Mouse (Mus musculus): ENCODE results near the gene Gm11077. TPM values are rescaled to one million over a fixed set of nuclear protein-coding genes. Genes with fewer than 3 reads are reported as not detected.

The Gm11077 gene
- polyA plus RNA-seq, 1 experiment = not detected

DNA sequence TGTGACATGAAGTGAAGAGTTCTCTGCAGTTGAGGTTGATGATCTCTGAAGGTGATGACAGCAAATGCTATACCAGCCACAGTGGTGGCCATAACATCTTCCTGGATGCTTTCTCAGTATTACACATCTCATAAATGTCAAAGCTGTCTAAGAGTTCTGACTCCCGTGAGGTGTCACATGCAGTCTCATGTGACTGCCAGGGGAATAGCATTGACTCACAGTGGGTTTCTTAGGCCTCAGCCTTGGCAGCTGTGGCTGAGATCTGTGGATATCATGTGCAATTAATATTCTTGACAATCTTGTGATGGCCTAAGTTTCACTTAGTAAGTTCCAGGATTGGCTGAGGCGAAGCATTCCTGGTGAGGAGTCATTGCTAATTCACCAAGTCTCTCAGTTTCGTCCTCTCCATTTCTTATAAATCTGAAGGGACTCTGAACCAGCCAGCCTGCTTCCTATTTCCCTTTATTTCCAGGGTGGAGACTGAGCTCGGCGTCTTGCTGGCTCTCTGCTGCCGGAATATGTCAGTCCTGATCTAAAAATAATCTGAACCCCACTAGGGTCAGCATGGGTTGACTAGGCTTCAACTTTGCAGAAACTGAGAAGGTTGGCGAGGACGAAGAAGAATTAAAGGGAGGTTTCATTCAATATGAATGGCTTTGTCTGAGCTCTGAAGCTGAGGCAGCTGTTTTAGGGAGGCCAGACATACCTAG lies 21.4 kb downstream of the Gm11077 start:
- no peak overlapping the region for H3K27ac ChIP-seq (ENCODE audit: insufficient read depth, low read length)

GRCm38 (mm10) chr6:140766365-140766764 lies 37.3 kb downstream of the Gm11077 start:
- 31% methylated on average over 9 of the region's 9 CpGs for WGBS
- no peak overlapping the region for H3K27ac ChIP-seq (ENCODE audit: insufficient read depth, low read length)
- H3K4me3 ChIP-seq (replicated peaks; ENCODE audit: insufficient read depth, low read depth, low read length) = no peak overlapping the region
- DNase-seq = peak; percentile 28 to 58
- peak; percentile 70; the same call in 1 of the 2 replicates for TF ChIP-seq CTCF (IDR thresholded peaks at IDR 0.05; ENCODE audit: borderline replicate concordance, insufficient read depth, low read depth, low read length)
- TF ChIP-seq POLR2A (IDR thresholded peaks at IDR 0.05; ENCODE audit: borderline replicate concordance, insufficient read depth, low read length) = no peak
- no peaks in the 10 kb centered on the region for H3K27me3 ChIP-seq (ENCODE audit: control insufficient read depth, insufficient read depth, low read length)
- no peaks in the 10 kb centered on the region for H3K4me1 ChIP-seq (ENCODE audit: control insufficient read depth, insufficient read depth, low read length)

More for the DNA sequence above, 21.4 kb downstream of the Gm11077 start:
- no peaks in the 10 kb centered on the region; the same call in 1 of the 2 replicates for H3K27me3 ChIP-seq (ENCODE audit: control insufficient read depth, insufficient read depth, low read length)
- TF ChIP-seq CTCF (IDR thresholded peaks at IDR 0.05; ENCODE audit: borderline replicate concordance, insufficient read depth, low read depth, low read length) = no peak
- TF ChIP-seq POLR2A (IDR thresholded peaks at IDR 0.05; ENCODE audit: borderline replicate concordance, insufficient read depth, low read length) = no peak
- H3K4me1 ChIP-seq (ENCODE audit: control insufficient read depth, insufficient read depth, low read length) = no peaks in the 10 kb centered on the region
- no peak overlapping the region for H3K4me3 ChIP-seq (replicated peaks; ENCODE audit: insufficient read depth, low read depth, low read length)
- no peak for DNase-seq
- 63% methylated on average over 8 of the region's 8 CpGs for WGBS

GRCm38 (mm10) chr6:140767237-140767636 lies 38.2 kb downstream of the Gm11077 start:
- Histone ChIP-seq H3K27ac (ENCODE audit: insufficient read depth, low read length) (no peak overlapping the region), H3K4me3 (replicated peaks; ENCODE audit: insufficient read depth, low read depth, low read length) (no peak overlapping the region), H3K4me1 (ENCODE audit: control insufficient read depth, insufficient read depth, low read length) (no peaks in the 10 kb centered on the region), H3K27me3 (ENCODE audit: control insufficient read depth, insufficient read depth, low read length) (no peaks in the 10 kb centered on the region)
- no peak for TF ChIP-seq CTCF (IDR thresholded peaks at IDR 0.05; ENCODE audit: borderline replicate concordance, insufficient read depth, low read depth, low read length)
- no peak for TF ChIP-seq POLR2A (IDR thresholded peaks at IDR 0.05; ENCODE audit: borderline replicate concordance, insufficient read depth, low read length)
- WGBS = 77% methylated on average over 6 of the region's 6 CpGs
- no peak for DNase-seq

DNA sequence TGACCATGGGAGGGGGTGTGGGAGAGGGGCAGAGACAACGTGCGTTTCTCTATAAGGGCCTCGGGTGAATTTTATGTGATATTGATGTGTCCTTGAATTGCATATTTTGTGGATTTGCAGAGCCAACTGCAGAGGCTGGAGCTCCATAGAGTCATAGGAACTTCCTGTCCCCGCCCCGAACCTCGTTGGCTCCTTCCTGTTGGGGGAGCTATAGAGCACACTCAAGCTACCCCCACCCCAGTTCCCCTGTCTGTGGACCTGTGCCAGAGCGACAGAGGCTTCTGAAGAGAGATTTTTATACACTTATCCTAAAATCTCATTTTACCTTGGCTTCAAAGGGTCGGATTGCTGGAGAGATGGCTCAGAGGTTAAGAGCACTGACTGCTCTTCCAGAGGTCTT lies 39.1 kb downstream of the Gm11077 start:
- DNase-seq = no peak
- 76% methylated on average over 8 of the region's 8 CpGs for WGBS
- Histone ChIP-seq H3K27ac (ENCODE audit: insufficient read depth, low read length) (no peak overlapping the region), H3K27me3 (ENCODE audit: control insufficient read depth, insufficient read depth, low read length) (no peaks in the 10 kb centered on the region), H3K4me1 (ENCODE audit: control insufficient read depth, insufficient read depth, low read length) (no peaks in the 10 kb centered on the region), H3K4me3 (replicated peaks; ENCODE audit: insufficient read depth, low read depth, low read length) (no peak overlapping the region)
- TF ChIP-seq POLR2A (IDR thresholded peaks at IDR 0.05; ENCODE audit: borderline replicate concordance, insufficient read depth, low read length) (no peak), CTCF (IDR thresholded peaks at IDR 0.05; ENCODE audit: borderline replicate concordance, insufficient read depth, low read depth, low read length) (no peak)

DNA sequence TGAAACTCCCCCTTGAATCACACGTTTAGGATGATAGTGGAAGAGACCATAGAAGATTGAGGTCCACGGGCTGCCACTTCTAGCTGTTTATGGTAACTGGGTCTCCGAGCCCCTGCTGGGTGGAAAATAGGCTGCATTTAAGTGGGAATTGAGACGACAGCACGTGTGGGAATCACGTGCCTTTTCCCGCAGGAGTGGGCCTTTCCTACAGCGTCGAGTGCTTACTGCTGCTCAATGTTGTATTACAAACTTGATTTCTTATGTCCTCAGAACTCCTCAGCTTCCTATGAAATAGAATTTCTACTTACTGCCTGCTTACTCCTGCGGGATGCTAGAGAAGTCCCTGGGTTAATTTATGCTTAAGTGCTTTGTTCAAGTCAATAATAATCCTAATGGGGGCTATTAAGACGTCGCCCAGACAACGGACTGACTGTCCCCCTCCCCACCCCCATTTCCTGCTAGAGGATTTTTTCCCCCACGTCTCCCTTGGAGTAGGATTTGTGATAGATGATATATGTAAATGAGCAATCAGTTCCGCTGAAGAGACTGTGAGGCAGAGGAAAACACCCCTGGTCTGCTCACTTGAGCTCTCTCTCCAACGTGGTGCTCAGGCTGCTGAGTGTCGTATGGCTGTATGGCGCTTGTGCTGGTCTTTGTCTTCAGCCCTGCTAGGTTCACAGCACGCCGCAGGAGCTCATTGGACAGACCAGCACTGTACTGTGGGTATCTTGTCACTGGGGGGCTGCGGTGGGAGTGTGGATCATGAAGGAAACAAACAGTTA lies 40.0 kb downstream of the Gm11077 start:
- TF ChIP-seq POLR2A (IDR thresholded peaks at IDR 0.05; ENCODE audit: borderline replicate concordance, insufficient read depth, low read length) (no peak), CTCF (IDR thresholded peaks at IDR 0.05; ENCODE audit: borderline replicate concordance, insufficient read depth, low read depth, low read length) (no peak)
- WGBS = 30% methylated on average over 21 of the region's 21 CpGs
- Histone ChIP-seq H3K27me3 (ENCODE audit: control insufficient read depth, insufficient read depth, low read length) (no peaks in the 10 kb centered on the region), H3K4me3 (replicated peaks; ENCODE audit: insufficient read depth, low read depth, low read length) (no peak overlapping the region), H3K27ac (ENCODE audit: insufficient read depth, low read length) (no peak overlapping the region), H3K4me1 (ENCODE audit: control insufficient read depth, insufficient read depth, low read length) (no peaks in the 10 kb centered on the region)
- DNase-seq = no peak

- 89% methylated on average over 8 of the region's 8 CpGs for WGBS
- H3K27ac ChIP-seq (ENCODE audit: insufficient read depth, low read length) = no peak overlapping the region
- no peaks in the 10 kb centered on the region for H3K4me1 ChIP-seq (ENCODE audit: control insufficient read depth, insufficient read depth, low read length)
- TF ChIP-seq POLR2A (IDR thresholded peaks at IDR 0.05; ENCODE audit: borderline replicate concordance, insufficient read depth, low read length) = no peak
- TF ChIP-seq CTCF (IDR thresholded peaks at IDR 0.05; ENCODE audit: borderline replicate concordance, insufficient read depth, low read depth, low read length) = no peak
- no peaks in the 10 kb centered on the region for H3K27me3 ChIP-seq (ENCODE audit: control insufficient read depth, insufficient read depth, low read length)
- no peak for DNase-seq
- no peak overlapping the region for H3K4me3 ChIP-seq (replicated peaks; ENCODE audit: insufficient read depth, low read depth, low read length)
Measured at GRCm38 (mm10) chr6:140776274-140776673, 47.2 kb downstream of the Gm11077 start.

DNA sequence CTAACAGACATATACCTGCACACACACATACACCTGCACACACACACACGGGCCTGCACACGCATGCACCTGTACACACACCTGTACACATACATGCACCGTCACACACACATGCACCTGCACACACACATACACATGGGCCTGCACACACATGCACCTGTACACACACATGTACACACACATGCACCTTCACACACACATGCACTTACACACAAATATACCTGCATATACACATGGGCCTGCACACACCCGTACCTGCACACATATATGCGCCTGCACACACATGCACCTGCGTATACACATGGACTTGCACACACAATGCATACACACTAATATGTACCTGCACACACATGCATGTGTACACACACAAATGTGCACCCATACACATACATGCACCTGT lies 53.4 kb downstream of the Gm11077 start:
- H3K4me3 ChIP-seq (replicated peaks; ENCODE audit: insufficient read depth, low read depth, low read length) = no peak overlapping the region
- H3K4me1 ChIP-seq (ENCODE audit: control insufficient read depth, insufficient read depth, low read length) = no peaks in the 10 kb centered on the region
- DNase-seq = no peak
- H3K27me3 ChIP-seq (ENCODE audit: control insufficient read depth, insufficient read depth, low read length) = no peaks in the 10 kb centered on the region
- no peak overlapping the region for H3K27ac ChIP-seq (ENCODE audit: insufficient read depth, low read length)
- WGBS = 98% methylated on average over 6 of the region's 6 CpGs
- TF ChIP-seq CTCF (IDR thresholded peaks at IDR 0.05; ENCODE audit: borderline replicate concordance, insufficient read depth, low read depth, low read length) = no peak
- no peak for TF ChIP-seq POLR2A (IDR thresholded peaks at IDR 0.05; ENCODE audit: borderline replicate concordance, insufficient read depth, low read length)

- no peak for DNase-seq
- WGBS = 50% methylated on average over 2 of the region's 2 CpGs
- no peak for TF ChIP-seq CTCF (IDR thresholded peaks at IDR 0.05; ENCODE audit: borderline replicate concordance, insufficient read depth, low read depth, low read length)
- TF ChIP-seq POLR2A (IDR thresholded peaks at IDR 0.05; ENCODE audit: borderline replicate concordance, insufficient read depth, low read length) = no peak
Measured at GRCm38 (mm10) chr6:140786058-140786457, 57.0 kb downstream of the Gm11077 start.

More at GRCm38 (mm10) chr6:140786058-140786457, 57.0 kb downstream of the Gm11077 start:
- Histone ChIP-seq H3K27ac (ENCODE audit: insufficient read depth, low read length) (no peak overlapping the region), H3K4me1 (ENCODE audit: control insufficient read depth, insufficient read depth, low read length) (no peaks in the 10 kb centered on the region), H3K4me3 (replicated peaks; ENCODE audit: insufficient read depth, low read depth, low read length) (no peak overlapping the region), H3K27me3 (ENCODE audit: control insufficient read depth, insufficient read depth, low read length) (no peaks in the 10 kb centered on the region)

Measured in cerebellum, adult 2 months (tissue).